Mouse (Mus musculus): ENCODE measurements at regions not wholly inside any gene's neighbourhood (a gene's known extent, or its start where the extent isn't known, plus 50 kb on each side); places are given as distances from the start of the nearest gene placed in this dataset.

GRCm38 (mm10) chr12:110102186-110102585, 176.7 kb upstream of the Dio3 start:
- TF ChIP-seq POLR2A (IDR thresholded peaks at IDR 0.05; ENCODE audit: borderline replicate concordance, control insufficient read depth, low read depth, low read length) (no peak), CTCF (IDR thresholded peaks at IDR 0.05; ENCODE audit: control insufficient read depth, insufficient read depth, low read length) (no peak)

Data from bone marrow, adult 2 months (tissue).